Mouse (Mus musculus): ENCODE results near the gene Olfr739. TPM values are rescaled to one million over a fixed set of nuclear protein-coding genes. Genes with fewer than 3 reads are reported as not detected.

The Olfr739 gene
- not detected in 2 replicates for polyA plus RNA-seq (2012; ENCODE audit: low replicate concordance)

DNA sequence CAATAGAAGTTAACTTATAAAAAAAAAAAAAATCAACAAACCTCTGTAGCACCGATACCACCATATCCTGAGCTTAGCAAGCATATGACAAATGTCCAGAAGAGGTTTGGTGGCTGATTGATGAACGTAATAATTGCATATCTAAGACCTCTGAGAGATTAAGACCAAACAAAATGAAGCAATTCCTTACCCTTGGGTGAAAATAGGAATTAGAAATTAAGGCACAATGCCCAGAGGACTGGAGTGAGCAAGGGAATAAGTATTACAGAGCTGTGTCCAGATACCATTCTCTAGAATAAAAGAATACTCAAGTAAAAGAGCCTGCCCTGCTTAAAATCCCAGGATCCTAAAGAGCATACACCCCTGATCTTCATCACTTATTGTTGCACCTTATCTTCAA is at the start of gene Olfr739:
Gene Olfr739, plus strand, starts transcription at position 301 of the 400 bp plus-strand sequence.

DNA sequence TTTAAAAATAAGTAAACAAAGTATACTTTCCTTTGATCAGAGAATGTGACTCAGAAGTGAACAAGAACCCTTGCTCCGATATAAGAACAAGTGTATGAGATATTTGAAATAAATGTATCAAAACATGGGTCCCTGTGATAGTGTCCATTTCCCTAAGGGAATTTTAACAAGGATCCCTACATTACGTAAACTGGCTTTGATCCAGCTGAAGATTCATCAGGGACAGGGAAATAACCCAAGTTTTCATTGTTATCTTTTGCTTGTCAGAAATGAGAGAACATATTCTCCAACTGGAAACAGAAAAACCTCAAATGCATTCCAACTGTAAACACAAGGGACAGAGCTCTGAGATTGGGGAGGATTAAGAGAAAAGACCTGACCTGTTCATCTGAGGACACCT is 37.6 kb upstream of the Olfr739 start, which contains the start of gene Olfr736:
Gene Olfr736, plus strand, starts transcription at position 301 of the 400 bp plus-strand sequence.

DNA sequence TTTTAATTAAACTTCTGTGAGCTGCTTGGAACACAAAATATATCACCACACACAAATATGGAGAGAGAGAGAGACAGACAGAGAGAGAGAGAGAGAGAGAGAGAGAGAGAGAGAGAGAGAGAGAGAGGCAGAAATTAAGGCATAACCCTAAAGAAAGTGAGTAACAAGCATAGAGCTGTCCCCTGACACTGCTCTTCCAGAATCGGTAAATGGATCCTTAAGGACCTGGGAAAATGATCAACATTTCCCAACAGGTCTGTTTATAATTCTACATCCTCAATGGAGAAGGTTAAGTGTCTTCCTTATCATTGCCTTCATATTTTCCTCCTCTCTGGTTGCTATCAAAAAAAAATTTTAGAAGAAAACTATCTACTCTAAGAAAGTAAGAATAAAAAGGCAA is 11.2 kb upstream of the Olfr739 start, which contains the start of gene Olfr738:
Gene Olfr738, plus strand, starts transcription at position 301 of the 400 bp plus-strand sequence.

GRCm38 (mm10) chr14:50445245-50445644 is 26.8 kb downstream of the Olfr739 start, which contains the start of gene Olfr740:
TSS of gene Olfr740 (plus strand) at chr14:50445545.

GRCm38 (mm10) chr14:50472438-50472837 is 54.0 kb downstream of the Olfr739 start, which contains the start of gene Olfr741:
TSS of gene Olfr741 (plus strand) at chr14:50472738.

Other genes with a start within 250 kb of the Olfr739 start
- not detected in 2 replicates for gene Olfr730, start 230.4 kb upstream of the Olfr739 start, polyA plus RNA-seq (2012; ENCODE audit: low replicate concordance)
- 0.05 TPM in 1 of 2 replicates, not detected in the other for gene Olfr731, start 176.8 kb upstream of the Olfr739 start, polyA plus RNA-seq (2012; ENCODE audit: low replicate concordance)
- gene Olfr732, start 134.4 kb upstream of the Olfr739 start, polyA plus RNA-seq (2012; ENCODE audit: low replicate concordance): not detected in 2 replicates
- gene Olfr733, start 117.1 kb upstream of the Olfr739 start, polyA plus RNA-seq (2012; ENCODE audit: low replicate concordance): not detected in 2 replicates
- gene Olfr734, start 91.9 kb upstream of the Olfr739 start, polyA plus RNA-seq (2012; ENCODE audit: low replicate concordance): not detected in 2 replicates
- not detected in 2 replicates for gene Olfr735, start 69.8 kb upstream of the Olfr739 start, polyA plus RNA-seq (2012; ENCODE audit: low replicate concordance)
- gene Tlr11, start 60.7 kb upstream of the Olfr739 start, polyA plus RNA-seq (2012; ENCODE audit: low replicate concordance): 0.12 and 0.17 TPM in 2 replicates
- not detected in 2 replicates for gene Olfr736, start 37.5 kb upstream of the Olfr739 start, polyA plus RNA-seq (2012; ENCODE audit: low replicate concordance)
- gene Olfr738, start 11.1 kb upstream of the Olfr739 start, polyA plus RNA-seq (2012; ENCODE audit: low replicate concordance): not detected in 2 replicates
- gene Olfr740, start 26.9 kb downstream of the Olfr739 start, polyA plus RNA-seq (2012; ENCODE audit: low replicate concordance): not detected in 2 replicates
- gene Olfr741, start 54.1 kb downstream of the Olfr739 start, polyA plus RNA-seq (2012; ENCODE audit: low replicate concordance): not detected in 2 replicates
- not detected in 2 replicates for gene Olfr742, start 85.0 kb downstream of the Olfr739 start, polyA plus RNA-seq (2012; ENCODE audit: low replicate concordance)
- gene Olfr743, start 103.2 kb downstream of the Olfr739 start, polyA plus RNA-seq (2012; ENCODE audit: low replicate concordance): not detected in 2 replicates
- gene Olfr744, start 196.3 kb downstream of the Olfr739 start, polyA plus RNA-seq (2012; ENCODE audit: low replicate concordance): not detected in 2 replicates
- not detected in 2 replicates for gene Olfr745, start 220.8 kb downstream of the Olfr739 start, polyA plus RNA-seq (2012; ENCODE audit: low replicate concordance)
- not detected in 2 replicates for gene Olfr746, start 228.5 kb downstream of the Olfr739 start, polyA plus RNA-seq (2012; ENCODE audit: low replicate concordance)